Mouse (Mus musculus) CD4-positive, CD25-positive, alpha-beta regulatory T cell, adult 4 months (primary cell): ENCODE results near the gene Pex5. TPM values are rescaled to one million over a fixed set of nuclear protein-coding genes. Genes with fewer than 3 reads are reported as not detected.

Experiments used
- ATAC-seq: one replicate; pipeline ENCODE4 v1.8.0; 2017
- polyA plus RNA-seq, 2 experiments: library from polyadenylated mRNA; unstranded; fragments of 100-300 nt; shearing (Covaris generic); gene quantifications; one replicate each; pipeline ENCODE4 v1.2.1; 2017

The Pex5 gene
- polyA plus RNA-seq = 10 to 100 TPM in 1 of 2 experiments, 1 to 10 TPM in 1; 8.4 to 15.3 TPM

GRCm38 (mm10) chr6:124414927-124415325 lies at the start of gene Pex5:
Gene Pex5, minus strand, starts transcription at chr6:124415067.
- ATAC-seq = peak; percentile 91

DNA sequence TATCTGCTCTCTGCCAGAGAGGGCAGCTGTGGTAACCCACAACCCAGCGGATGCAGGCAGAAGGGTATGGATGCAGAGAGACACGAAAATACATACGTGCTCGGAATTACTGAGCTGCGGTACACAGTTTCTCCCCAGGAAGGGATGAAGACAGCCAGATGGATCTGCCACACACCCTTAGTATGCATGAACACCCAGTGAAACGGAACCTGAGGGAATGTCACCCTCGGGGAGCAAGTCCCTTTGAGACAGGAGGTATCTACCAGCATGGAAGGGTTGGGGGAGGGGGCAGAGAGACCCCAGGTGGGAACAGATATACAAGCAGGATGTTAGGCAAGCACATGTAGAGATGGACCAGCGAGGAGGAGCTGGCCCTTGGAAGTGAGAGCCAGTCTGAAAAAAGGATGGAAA lies 49.0 kb upstream of the Pex5 start:
- ATAC-seq = no peak

GRCm38 (mm10) chr6:124459388-124459787 lies 44.5 kb upstream of the Pex5 start:
- ATAC-seq = no peak

GRCm38 (mm10) chr6:124458505-124458904 lies 43.6 kb upstream of the Pex5 start:
- no peak for ATAC-seq

DNA sequence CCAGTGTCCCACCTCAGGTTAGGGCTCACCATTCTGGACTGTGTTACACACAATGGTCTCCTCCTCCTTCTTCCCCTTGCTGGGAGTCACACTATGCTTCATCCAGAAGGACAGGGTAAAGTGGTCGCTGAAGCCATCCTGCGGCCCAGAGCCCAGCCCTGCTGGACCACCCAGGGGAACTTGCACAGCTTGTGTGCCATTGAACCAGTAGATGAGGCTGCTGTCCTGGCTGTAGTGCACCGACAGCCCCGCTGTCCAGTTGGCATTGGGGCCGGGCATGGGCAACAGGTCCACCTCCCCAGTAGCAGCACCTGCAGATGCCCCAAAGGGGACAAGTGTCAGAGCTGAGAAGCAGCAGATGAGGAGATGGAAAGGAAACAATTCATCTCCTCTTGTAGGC lies 43.0 kb upstream of the Pex5 start:
- ATAC-seq = no peak

- no peak for ATAC-seq
Measured at GRCm38 (mm10) chr6:124456243-124456642, 41.4 kb upstream of the Pex5 start.

DNA sequence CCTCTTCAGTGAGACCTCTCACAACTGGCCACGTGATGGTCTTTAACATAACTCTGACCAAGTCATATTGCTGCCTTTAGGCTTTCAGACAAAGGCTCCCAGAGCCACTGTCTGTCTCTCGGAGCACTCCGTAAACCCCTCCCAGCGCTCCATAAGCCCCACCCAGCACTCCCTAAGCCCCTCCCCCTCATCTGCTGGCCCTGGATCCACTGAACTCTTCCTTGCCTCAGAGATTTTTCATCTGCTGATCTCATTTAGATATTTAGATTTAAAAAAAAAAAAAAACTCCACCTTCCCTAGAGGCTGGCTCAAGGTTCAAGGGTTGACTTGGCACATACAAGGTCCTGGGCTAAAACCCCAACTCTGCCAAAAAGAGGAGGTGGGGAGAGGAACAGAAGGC lies 38.9 kb upstream of the Pex5 start:
- ATAC-seq = no peak

DNA sequence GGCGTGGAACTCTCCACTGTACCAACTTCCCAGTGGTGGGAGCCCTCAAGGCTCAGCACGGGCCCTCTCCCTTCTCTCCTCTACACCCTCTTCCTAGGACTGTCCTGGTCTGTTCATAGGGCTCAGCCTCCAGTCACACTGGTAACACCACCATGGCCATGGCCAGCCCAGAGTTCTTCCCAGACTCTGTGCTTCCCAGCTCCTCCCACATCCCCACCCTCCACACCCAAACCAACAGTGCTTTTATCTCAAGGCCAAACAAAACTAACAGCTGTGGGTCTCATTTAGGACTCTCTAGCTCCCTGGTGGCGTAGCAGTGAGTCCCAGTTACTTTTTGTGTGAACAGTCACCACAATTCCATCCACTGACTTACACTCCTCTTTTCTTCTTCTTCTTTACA lies 37.1 kb upstream of the Pex5 start:
- ATAC-seq = no peak

- ATAC-seq = no peak
Measured at GRCm38 (mm10) chr6:124449668-124450383, 35.0 kb upstream of the Pex5 start.

GRCm38 (mm10) chr6:124448959-124449667 lies 34.2 kb upstream of the Pex5 start:
- no peak for ATAC-seq

DNA sequence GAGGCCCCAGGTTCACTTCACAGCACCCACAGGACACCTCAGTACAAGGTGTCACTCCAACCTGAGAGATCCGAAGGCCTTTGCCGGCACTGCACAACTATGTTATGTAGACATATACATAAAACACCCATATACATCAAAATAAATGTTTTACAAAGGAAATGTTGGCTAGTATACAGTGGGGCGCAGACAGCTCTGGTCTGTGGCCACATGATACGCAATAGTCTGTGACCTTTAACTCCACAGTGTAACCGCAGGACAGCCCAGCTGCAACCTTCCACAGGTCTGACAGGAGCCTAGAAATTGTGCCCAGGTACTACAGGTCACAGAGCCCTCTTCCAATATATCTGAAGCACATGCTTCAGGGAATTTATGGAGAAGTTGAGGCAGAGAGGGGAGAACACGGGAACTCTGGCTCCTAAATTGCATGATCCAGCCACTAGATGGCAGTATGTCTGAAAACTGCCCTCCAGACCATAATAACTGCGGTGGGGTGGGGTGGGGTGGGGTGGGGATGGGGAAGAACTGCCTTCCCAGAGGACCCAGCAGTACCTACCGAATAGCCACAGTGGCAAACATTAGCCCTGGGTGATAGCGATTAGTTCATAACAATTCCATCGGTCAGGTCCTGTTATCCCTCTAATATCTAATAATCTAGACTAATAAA lies 33.5 kb upstream of the Pex5 start:
- no peak for ATAC-seq

DNA sequence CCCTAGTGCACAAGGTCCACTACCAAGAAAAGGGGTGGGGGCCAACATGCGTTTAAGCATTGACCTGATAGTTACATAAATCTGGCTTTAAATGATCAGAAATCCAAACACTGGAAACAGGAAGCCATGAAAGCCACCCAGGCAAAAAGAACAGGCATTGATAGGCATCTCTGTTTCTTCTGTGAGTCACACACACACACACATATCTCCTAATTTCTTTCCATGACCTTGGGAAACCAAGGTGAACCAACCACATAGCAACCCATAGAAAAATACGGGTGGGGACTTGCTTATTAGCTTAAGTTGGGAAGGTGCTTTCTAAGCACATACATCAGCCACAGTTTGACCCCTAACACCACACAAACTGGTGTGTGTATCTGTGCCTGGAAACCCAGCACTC lies 32.5 kb upstream of the Pex5 start:
- no peak for ATAC-seq

DNA sequence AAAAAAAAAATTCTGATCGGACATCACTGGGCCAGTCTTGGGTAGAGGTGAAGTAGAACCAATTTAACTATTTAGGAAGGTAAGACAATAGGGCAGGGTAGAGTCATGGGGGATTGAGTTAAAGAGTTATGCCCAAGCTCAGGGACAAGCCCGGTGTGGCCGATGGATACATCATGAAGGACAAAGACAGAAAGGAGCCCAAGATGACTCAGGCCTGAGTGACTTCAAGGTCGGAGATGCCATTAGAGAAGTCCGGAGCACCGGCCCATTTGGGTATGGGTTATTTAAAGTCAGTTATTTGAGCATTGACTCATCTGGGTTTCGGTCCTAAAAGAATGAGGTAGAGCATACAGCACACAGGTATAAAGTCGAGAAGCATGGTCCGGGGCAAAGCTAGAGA lies 31.6 kb upstream of the Pex5 start:
- ATAC-seq = no peak

- no peak for ATAC-seq
Measured at GRCm38 (mm10) chr6:124446024-124446423, 31.2 kb upstream of the Pex5 start.

DNA sequence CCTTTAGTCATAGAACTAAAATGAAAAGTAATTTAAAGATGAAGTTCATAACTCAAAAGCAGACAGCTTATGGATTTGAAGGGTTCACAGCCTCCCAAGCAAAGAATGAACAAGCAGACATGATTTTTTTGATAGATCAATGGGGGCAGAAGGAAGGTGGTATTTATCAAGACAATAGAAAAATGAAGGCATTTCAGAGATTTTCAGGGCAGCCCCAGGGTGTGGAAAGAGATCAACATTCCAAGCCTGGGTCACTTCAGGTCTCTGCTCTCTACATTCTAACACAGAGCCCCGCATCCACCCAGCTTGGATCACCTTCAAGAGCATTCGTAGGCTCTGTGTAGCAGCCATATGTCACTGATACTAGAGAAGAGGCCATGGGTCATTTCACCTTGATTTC lies 28.5 kb upstream of the Pex5 start:
- no peak for ATAC-seq

GRCm38 (mm10) chr6:124436245-124436644 lies 21.4 kb upstream of the Pex5 start:
- ATAC-seq = no peak

DNA sequence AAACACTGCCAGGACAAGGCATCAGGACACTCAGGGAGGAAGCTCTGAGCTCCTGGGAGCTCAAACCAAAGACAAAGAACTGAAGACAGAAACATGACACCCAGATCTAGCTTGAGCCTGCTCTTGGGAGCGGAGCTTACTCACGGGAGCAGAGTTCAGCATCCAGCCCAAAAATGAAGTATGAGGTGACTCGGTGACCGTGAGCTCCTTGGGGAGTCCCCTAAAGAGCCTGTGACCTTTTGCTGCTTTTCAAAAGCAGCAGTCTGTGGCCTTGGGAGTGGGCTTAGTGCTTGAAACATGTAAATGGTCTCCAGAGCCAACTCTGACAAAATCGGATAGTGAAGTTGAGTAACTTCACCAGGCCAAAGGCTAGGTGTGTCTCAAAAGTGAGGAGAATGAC lies 20.3 kb upstream of the Pex5 start:
- ATAC-seq = no peak

DNA sequence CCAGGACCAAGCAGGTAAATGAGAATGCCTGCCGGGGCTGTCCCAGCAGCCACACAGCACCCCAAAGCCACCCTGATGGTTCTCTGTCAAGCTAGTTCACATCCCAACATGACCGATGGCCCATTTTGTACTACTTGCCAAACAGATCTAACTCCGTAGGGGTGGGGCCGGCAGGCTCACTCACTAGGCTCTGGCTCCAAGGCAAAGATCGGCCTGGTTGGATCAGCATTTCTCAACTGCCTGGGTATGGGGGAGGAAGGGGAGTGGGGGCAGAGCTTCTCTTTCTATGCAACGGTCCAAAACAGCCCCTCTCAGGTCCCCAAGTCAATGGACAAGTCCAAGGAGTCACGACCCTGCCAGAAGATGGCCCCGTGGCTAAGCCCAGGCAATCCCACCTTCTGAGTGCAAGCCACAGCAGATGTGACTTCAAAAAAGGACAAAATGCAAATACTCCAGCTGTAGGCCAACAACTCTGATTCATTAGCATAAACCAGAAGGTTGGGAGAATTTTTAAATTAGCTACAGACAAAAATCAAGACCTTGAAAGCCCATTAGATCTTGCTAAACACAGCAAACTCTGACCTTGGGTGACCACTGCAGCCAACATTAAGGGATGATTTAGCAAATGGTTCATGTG lies 18.9 kb upstream of the Pex5 start:
- ATAC-seq = no peak

DNA sequence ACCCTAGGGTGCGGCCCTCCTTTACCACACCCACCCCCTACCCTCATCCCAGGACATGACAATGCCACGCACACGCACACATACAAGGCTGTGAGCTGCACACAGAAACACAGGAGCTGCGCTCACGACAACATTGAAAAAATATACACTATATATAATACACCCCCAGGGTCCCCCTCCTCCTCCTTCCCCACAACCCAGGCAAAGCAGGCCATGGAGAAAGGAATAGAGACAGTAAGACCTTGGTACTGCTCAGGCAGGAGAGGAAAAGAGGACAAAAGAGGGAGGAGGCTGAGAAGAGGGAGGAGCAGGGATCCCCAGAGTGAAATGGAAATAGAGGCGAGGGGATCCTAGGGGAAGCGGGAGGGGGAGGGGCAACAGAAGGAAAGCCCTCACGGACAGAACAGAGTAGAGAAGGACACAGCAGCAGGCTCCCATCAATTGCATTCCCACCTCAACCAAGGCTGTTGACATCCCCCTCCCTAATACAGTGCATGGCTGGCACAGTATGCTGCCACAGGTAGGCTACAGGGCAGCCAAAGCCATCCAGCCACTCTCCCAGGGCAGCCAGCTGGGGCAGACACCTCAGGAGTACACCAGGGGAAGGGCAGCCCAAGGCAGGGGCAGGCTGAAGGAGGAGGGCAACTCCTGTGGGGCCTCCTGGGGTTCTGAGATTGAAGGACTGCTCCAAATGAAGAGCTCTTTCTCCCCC lies 16.1 kb upstream of the Pex5 start:
- ATAC-seq = no peak

DNA sequence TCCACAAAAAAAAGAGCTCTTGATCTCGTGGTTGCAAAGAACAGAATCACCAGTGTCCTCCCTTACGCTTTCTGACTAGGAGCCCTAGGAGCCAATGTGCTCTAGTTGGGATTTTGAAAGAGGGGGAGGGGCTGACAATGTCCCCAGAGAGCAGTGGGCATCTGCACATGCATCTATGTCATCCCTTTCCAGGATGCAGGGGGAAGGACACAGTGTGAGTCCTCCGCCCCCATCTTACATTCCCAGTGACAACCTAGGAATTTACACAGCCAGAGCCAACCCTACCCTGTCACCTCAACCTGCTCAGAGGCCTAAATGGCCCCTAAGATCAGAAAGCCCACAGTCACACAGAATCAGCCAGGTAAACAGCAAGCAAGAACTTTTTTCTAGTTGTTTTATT lies 15.5 kb upstream of the Pex5 start:
- ATAC-seq = no peak

DNA sequence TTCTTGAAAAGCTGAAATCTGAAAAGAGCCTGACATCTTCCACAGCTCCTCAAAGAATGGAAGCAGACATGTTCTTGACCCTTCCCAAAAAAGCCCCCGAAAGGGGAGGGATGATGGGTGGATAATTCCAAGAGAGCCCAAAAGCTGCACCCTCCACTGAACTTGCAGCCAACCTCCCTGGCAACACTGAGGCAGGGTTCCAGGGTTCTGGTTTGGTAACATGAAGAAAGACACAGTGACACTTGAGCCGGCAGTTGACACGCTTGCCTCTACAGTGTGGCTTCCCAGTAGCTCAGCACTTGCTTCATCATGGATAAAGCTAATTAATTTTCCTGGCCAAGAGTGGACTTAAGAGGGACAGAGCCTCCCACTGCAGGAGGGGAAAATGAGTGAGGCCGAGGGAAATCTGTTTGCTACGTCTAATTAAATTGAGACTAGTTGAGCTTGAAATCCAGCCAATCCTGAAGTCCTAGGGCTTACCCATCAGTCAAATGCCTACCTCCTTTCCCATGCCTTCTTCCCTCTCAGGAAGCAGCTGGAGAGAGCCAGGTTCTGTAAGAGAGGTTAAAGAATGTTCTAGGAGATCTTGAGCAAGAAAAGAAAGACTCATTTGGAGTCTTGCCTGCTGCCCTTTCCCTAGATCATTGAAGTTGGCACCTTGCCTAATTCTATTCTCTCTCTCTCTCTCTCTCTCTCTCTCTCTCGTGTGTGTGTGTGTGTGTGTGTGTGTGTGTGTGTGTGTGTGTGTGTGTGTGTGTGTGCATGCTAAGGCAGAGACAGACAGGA lies 13.1 kb upstream of the Pex5 start:
- no peak for ATAC-seq

DNA sequence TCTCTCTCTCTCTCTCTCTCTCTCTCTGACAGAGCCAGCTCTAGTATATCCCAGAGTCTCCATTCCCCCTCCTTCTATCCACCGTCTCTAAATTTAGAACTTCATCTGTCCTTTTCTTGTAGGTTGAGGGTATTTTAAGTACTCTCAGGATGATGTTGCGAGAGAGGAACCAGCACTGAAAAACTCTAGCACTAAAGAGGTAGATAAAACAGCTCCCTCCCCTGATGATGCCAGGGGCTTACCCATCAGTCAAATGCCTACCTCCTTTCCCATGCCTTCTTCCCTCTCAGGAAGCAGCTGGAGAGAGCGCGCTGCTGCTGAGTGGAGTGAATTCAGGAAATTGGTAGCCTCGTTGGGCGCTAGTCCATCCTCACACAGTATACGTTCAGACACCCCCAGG lies 12.4 kb upstream of the Pex5 start:
- no peak for ATAC-seq
